ENCODE assay signal across 9 mouse cellular contexts in genomic region chr2:14711751-14712150, GRCm38 (mm10).
DNase-seq lines count a peak whose midpoint lies in the region; ATAC-seq and TF ChIP-seq lines count a peak whose summit lies in the region.
"Had no signal": no experiment of that assay in that cellular context is flagged by ENCODE, and none has a peak within 500 bp of the region (broad histone marks: within the 10 kb centered on the region; RNA-seq: fewer than 3 reads in every experiment).

No protein-coding gene starts in this region.

- H3K36me3 ChIP-seq in limb, embryonic 11.5 days (ENCODE audit: control insufficient read depth, insufficient read depth, low read length): no peaks in the 10 kb centered on the region
- H3K36me3 ChIP-seq in limb, embryonic 10.5 days: no peaks in the 10 kb centered on the region
- no peaks in the 10 kb centered on the region for H3K36me3 ChIP-seq in midbrain, embryonic 14.5 days (ENCODE audit: control insufficient read depth, insufficient read depth, low read length)
- H3K36me3 ChIP-seq: heart, embryonic 13.5 days had no signal

- no peak overlapping the region for H3K27ac ChIP-seq in limb, embryonic 11.5 days (replicated peaks; ENCODE audit: low read depth, low read length)
- H3K27ac ChIP-seq in limb, embryonic 10.5 days: no peak overlapping the region
- H3K27ac ChIP-seq in bone marrow, adult 2 months (ENCODE audit: control insufficient read depth, insufficient read depth, low read depth, low read length, poor library complexity): no peak overlapping the region
- no peak overlapping the region for H3K27ac ChIP-seq in midbrain, embryonic 14.5 days (replicated peaks; ENCODE audit: low read depth, low read length)
- H3K27ac ChIP-seq: heart, embryonic 13.5 days had no signal

- H3K4me3 ChIP-seq in limb, embryonic 11.5 days (ENCODE audit: low read depth, low read length): no peak overlapping the region
- H3K4me3 ChIP-seq in limb, embryonic 10.5 days: no peak overlapping the region
- H3K4me3 ChIP-seq in bone marrow, adult 2 months (replicated peaks; ENCODE audit: control insufficient read depth, low read depth, low read length): no peak overlapping the region
- H3K4me3 ChIP-seq in midbrain, embryonic 14.5 days (replicated peaks; ENCODE audit: low read depth, low read length): no peak overlapping the region
- H3K4me3 ChIP-seq: heart, embryonic 13.5 days had no signal

- no peaks in the 10 kb centered on the region for H3K9me3 ChIP-seq in limb, embryonic 11.5 days (ENCODE audit: control insufficient read depth, low read length)
- no peaks in the 10 kb centered on the region for H3K9me3 ChIP-seq in limb, embryonic 10.5 days (replicated peaks)
- no peaks in the 10 kb centered on the region for H3K9me3 ChIP-seq in midbrain, embryonic 14.5 days (ENCODE audit: control insufficient read depth, low read length)
- H3K9me3 ChIP-seq: heart, embryonic 13.5 days had no signal

- H3K27me3 ChIP-seq in limb, embryonic 11.5 days (ENCODE audit: control insufficient read depth, insufficient read depth, low read length): no peaks in the 10 kb centered on the region
- H3K27me3 ChIP-seq in limb, embryonic 10.5 days (ENCODE audit: low read depth, poor library complexity, severe bottlenecking): no peaks in the 10 kb centered on the region
- H3K27me3 ChIP-seq in midbrain, embryonic 14.5 days (ENCODE audit: control insufficient read depth, insufficient read depth, low read length): no peaks in the 10 kb centered on the region
- H3K27me3 ChIP-seq: heart, embryonic 13.5 days had no signal

- 69% methylated on average over 2 of the region's 2 CpGs for WGBS in limb, embryonic 11.5 days
- WGBS in limb, embryonic 10.5 days: 83% methylated on average over 2 of the region's 2 CpGs
- 82% methylated on average over 2 of the region's 2 CpGs for WGBS in bone marrow, adult 2 months
- WGBS in midbrain, embryonic 14.5 days: 96% methylated on average over 2 of the region's 2 CpGs

- no peak for ATAC-seq in limb, embryonic 11.5 days (ENCODE audit: insufficient number of reproducible peaks, low FRiP score, low TSS enrichment, low read depth)
- ATAC-seq in granulocyte monocyte progenitor cell, adult 5-6 weeks (replicated peaks; ENCODE audit: poor library complexity, severe bottlenecking): peak; percentile 45
- ATAC-seq in midbrain, embryonic 14.5 days (ENCODE audit: low FRiP score, low TSS enrichment): 0 out of 2 replicates have a peak, but pooled peaks have one; percentile 39

- TF ChIP-seq CTCF in bone marrow, adult 2 months (IDR thresholded peaks at IDR 0.05; ENCODE audit: control insufficient read depth, insufficient read depth, low read length): peak; percentile 35; the same call in 1 of the 2 replicates

- peak; percentile 28 for DNase-seq in limb, embryonic 11.5 days (ENCODE audit: low spot score)
- no peak for DNase-seq in limb, embryonic 10.5 days (ENCODE audit: low spot score)
- peak; percentile 68 for DNase-seq in midbrain, embryonic 14.5 days
- no peak for DNase-seq in right cerebral cortex, postnatal 10 days (ENCODE audit: low spot score in 2 of 2)
- no peak for DNase-seq in layer of hippocampus, adult 9-11 months
- DNase-seq in left cerebral cortex, postnatal 10 days (ENCODE audit: extremely low spot score in 1 of 2, low spot score in 2 of 2): no peak

- TF ChIP-seq POLR2A in bone marrow, adult 2 months (IDR thresholded peaks at IDR 0.05; ENCODE audit: borderline replicate concordance, control insufficient read depth, low read depth, low read length): no peak

- H3K9ac ChIP-seq in limb, embryonic 11.5 days (ENCODE audit: low read length): no peak overlapping the region
- no peak overlapping the region for H3K9ac ChIP-seq in midbrain, embryonic 14.5 days (replicated peaks; ENCODE audit: low read length)
- H3K9ac ChIP-seq: heart, embryonic 13.5 days had no signal

- H3K4me2 ChIP-seq in limb, embryonic 11.5 days (ENCODE audit: low read depth, severe bottlenecking): no peak overlapping the region
- H3K4me2 ChIP-seq in midbrain, embryonic 14.5 days (ENCODE audit: low read length): no peak overlapping the region
- H3K4me2 ChIP-seq: heart, embryonic 13.5 days had no signal

- intact Hi-C loops in left cerebral cortex, postnatal 10 days (cut with DNase I): no loop called here

- no peaks in the 10 kb centered on the region for H3K4me1 ChIP-seq in limb, embryonic 11.5 days (ENCODE audit: control insufficient read depth, insufficient read depth, low read length)
- H3K4me1 ChIP-seq in limb, embryonic 10.5 days: no peaks in the 10 kb centered on the region
- no peaks in the 10 kb centered on the region; the same call in 1 of the 2 replicates for H3K4me1 ChIP-seq in bone marrow, adult 2 months (ENCODE audit: control insufficient read depth, insufficient read depth, low read length)
- H3K4me1 ChIP-seq in midbrain, embryonic 14.5 days (ENCODE audit: control insufficient read depth, insufficient read depth, low read length): no peaks in the 10 kb centered on the region

Comparison
In these comparisons a context has a peak if more than half of its experiments do, and no peak if none do; other contexts are left out.
1. DNase-seq: peak in limb, embryonic 11.5 days (single experiment) and midbrain, embryonic 14.5 days (single experiment); none in limb, embryonic 10.5 days (single experiment), right cerebral cortex, postnatal 10 days (0 of 2), layer of hippocampus, adult 9-11 months (single experiment) and left cerebral cortex, postnatal 10 days (0 of 2).